Mouse (Mus musculus) hindbrain, embryonic 11.5 days (tissue): ENCODE data around the gene Ift43. TPM values are rescaled to one million over a fixed set of nuclear protein-coding genes. Genes with fewer than 3 reads are reported as not detected.
A peak's percentile ranks its signal among the peaks of the same experiment; 100 is the strongest.

Source experiments
- ATAC-seq: fragments of 200-750 bp; cut with Nextera tagmentation; 2 replicates; pipeline ENCODE4 v1.8.0; 2017; ENCODE audit warnings: mild to moderate bottlenecking, moderate TSS enrichment, moderate library complexity; ENCODE audit not compliant: low FRiP score
- DNase-seq: peaks from one replicate; pipeline ENCODE4 v3.0.0-alpha.2; 2015; ENCODE audit warnings: low spot score
- H3K27ac ChIP-seq: fragments of 300-500 bp; sonication (generic); 2 replicates; pipeline ENCODE4 v1.5.1; 2014; ENCODE audit warnings: mild to moderate bottlenecking, low read depth, low read length
- H3K27me3 ChIP-seq: fragments of 300-500 bp; sonication (generic); 2 replicates; pipeline ENCODE4 v1.6.1; 2014; ENCODE audit warnings: mild to moderate bottlenecking, low read length, moderate library complexity, mixed read lengths; ENCODE audit not compliant: control insufficient read depth, insufficient read depth
- H3K36me3 ChIP-seq: fragments of 300-500 bp; sonication (generic); 2 replicates; pipeline ENCODE4 v1.6.1; 2014; ENCODE audit warnings: mild to moderate bottlenecking, low read length, moderate library complexity, mixed read lengths; ENCODE audit not compliant: control insufficient read depth, insufficient read depth
- H3K4me1 ChIP-seq: fragments of 300-500 bp; sonication (generic); replicated peaks from 2 replicates; pipeline ENCODE4 v1.6.1; 2014; ENCODE audit warnings: low read length, mixed read lengths; ENCODE audit not compliant: control insufficient read depth, insufficient read depth
- H3K4me2 ChIP-seq: fragments of 300-500 bp; sonication (generic); replicated peaks from 2 replicates; pipeline ENCODE4 v1.6.1; 2014; ENCODE audit warnings: mild to moderate bottlenecking, low read depth, low read length
- H3K4me3 ChIP-seq: fragments of 300-500 bp; sonication (generic); 2 replicates; pipeline ENCODE4 v1.5.1; 2014; ENCODE audit warnings: low read depth, low read length
- H3K9ac ChIP-seq: fragments of 300-500 bp; sonication (generic); 2 replicates; pipeline ENCODE4 v1.6.1; 2014; ENCODE audit warnings: low read depth, low read length
- H3K9me3 ChIP-seq: fragments of 300-500 bp; sonication (generic); 2 replicates; pipeline ENCODE4 v1.6.1; 2016; ENCODE audit warnings: low read length; ENCODE audit not compliant: control insufficient read depth
- WGBS: fragments of 180-500 bp; shearing (Covaris S2); extraction: QIAGEN DNeasy Blood & Tissue Kit; methylation state at CpG from one replicate; pipeline ENCODE4 v1.1.7; 2014; 5-methylcytosine and 5-hydroxymethylcytosine counted together
- polyA plus RNA-seq: library from polyadenylated mRNA; unstranded; fragments of >200 nt; fragmentation: Nextera tagmentation; extraction: Ambion mirVana; gene quantifications from 2 replicates; pipeline ENCODE4 v1.2.1, GENCODE M21; 2014

Ift43 gene
- polyA plus RNA-seq, 1 experiment from 2014 or later: 102 TPM

DNA sequence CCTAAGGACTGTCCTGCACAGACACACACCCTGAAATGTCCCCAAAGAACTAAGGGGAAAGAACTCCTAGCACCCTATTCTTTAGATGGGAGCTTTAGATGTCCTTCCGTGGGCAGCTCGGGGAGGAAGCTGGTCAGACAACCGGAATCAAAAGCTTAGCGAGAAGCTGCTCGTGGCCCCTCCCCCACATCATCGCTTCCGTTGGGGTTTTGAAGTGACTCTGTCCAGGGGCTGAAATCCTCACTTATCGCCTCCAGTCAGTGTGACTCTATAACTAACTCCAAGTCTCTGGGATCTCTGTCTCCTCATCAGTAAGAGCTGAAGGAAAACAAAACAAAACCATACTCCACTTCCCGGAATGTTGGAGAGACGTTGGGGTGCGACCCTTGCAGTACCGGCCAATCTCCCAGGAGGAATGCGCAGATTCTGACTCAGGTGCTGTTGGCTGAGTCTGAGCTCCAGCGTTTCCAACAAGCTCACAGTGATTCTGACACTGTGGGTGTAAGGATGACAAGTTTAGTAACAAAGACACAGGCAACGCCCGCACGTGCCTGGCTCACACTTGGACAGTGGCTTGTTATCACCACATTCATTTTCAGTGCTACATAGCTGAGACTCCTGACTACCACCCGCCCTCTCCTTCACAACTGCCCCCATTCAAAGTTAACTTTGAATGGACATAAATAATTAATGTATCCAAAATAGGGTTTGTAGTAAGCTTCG is 107.4 kb downstream of the Ift43 start:
- DNase-seq: no peak
- WGBS: 29% methylated on average over 19 of the region's 19 CpGs
- no peak overlapping the region for H3K27ac ChIP-seq
- H3K4me1 ChIP-seq: peaks cover 4% of the 10 kb centered on the region
- no peak overlapping the region for H3K4me2 ChIP-seq
- no peaks in the 10 kb centered on the region for H3K9me3 ChIP-seq
- H3K9ac ChIP-seq: no peak overlapping the region
- no peak overlapping the region for H3K4me3 ChIP-seq
- no peaks in the 10 kb centered on the region for H3K27me3 ChIP-seq
- no peaks in the 10 kb centered on the region for H3K36me3 ChIP-seq
- no peak for ATAC-seq

DNA sequence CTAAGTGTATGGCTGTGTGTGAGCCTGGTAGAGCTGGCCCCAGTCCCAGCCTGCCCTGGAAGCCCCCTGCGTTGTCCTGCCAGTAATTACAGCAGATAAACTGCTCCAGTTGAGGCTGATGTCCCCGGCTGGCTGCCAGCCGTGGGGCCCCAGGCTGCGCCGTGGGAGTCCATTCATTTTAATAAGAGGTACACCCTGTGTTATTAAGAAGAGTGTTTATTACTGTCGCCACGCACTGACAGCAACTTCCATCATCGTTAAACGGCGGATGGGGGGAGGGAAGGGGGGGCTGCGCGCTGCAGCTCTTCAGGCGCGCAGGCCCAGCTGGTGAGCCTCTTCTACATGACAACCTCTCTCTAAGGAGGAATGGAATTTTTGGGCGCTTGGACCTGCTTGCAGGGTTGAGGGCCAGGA is 109.7 kb downstream of the Ift43 start:
- no peaks in the 10 kb centered on the region for H3K36me3 ChIP-seq
- H3K9me3 ChIP-seq: no peaks in the 10 kb centered on the region
- peaks cover 4% of the 10 kb centered on the region for H3K4me1 ChIP-seq
- no peak overlapping the region for H3K4me3 ChIP-seq
- no peak overlapping the region for H3K4me2 ChIP-seq
- ATAC-seq: 0 out of 2 replicates have a peak, but pooled peaks have one; percentile 30
- H3K9ac ChIP-seq: no peak overlapping the region
- no peak for DNase-seq
- no peak overlapping the region for H3K27ac ChIP-seq
- 55% methylated on average over 15 of the region's 15 CpGs for WGBS
- H3K27me3 ChIP-seq: no peaks in the 10 kb centered on the region

DNA sequence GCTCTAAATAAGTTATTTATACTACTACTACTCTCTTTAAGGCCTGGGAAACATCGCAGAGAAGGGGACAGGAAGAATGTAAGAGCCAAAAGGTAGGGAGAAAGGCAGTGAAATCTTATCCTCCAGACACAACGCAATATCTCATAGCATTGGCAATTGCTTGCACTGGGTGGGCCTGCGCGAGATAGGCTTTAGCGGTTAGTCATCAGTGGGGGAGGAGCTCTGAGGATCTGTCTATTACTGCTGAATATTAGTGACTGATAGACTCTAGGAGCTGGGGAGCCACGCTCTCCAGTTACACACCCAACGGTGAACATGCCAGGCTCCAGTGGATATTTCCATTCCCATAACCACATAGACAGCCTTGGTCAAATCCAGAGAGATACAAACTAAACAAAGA is 114.6 kb downstream of the Ift43 start:
- Histone ChIP-seq H3K9ac (no peak overlapping the region), H3K27ac (no peak overlapping the region), H3K9me3 (no peaks in the 10 kb centered on the region), H3K36me3 (no peaks in the 10 kb centered on the region), H3K4me3 (no peak overlapping the region), H3K4me2 (no peak overlapping the region), H3K4me1 (no peaks in the 10 kb centered on the region; the same call in 1 of the 2 replicates), H3K27me3 (no peaks in the 10 kb centered on the region)
- WGBS: 98% methylated on average over 7 of the region's 7 CpGs
- ATAC-seq (no peak), DNase-seq (no peak)

DNA sequence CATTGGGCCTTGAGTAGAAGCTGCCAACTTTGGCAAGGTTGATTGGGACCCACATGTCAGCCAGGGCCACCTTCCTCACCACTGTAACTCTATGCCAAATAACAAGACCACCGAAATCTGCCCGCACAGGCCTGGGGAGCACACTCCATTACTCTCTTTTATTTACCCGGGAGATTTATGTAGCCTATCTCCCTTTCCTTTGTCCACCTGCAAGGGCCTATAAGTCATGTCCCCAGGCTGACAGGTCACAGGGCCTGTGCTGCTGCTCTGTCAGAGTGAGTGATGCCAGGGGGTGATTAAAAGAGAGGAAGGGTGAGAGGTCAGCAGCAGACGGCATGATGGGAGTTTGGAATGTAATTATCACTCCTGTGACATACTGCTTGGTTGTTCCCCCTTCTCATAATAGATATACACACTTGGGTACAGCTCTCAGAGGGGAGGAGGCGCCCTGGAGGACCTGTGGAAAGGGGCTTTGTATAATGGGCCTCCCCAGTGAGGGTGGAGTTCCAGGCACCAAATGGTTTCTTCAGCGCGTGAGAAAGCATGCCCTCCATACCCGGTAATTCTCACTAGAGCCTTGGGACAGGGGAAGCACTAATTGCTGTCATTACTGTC is 121.2 kb downstream of the Ift43 start:
- WGBS: 48% methylated on average over 8 of the region's 8 CpGs
- ATAC-seq: peak; percentile 63
- DNase-seq: peak; percentile 30

DNA sequence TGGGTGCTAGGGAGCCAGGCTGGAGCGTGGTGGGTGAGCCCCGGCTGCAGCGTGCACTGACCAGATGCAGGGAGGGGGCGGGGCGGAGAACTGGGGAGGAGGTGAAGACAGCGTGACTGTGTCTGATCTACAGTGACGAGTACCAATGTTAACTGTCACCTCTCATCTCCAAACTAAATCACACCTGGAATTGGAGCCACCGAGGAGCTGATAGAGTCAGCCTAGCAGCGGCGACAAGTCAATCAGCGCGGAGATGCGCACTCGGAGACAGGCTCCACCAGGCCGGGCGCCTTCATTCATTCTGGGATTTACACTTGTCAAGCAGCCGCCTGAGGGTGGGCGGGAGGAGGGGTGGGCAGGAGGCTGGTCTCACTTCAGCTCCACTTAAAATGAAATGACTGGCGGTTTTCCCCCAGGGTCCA is 128.8 kb downstream of the Ift43 start:
- no peak overlapping the region for H3K9ac ChIP-seq
- peak; percentile 44 for DNase-seq

More for the DNA sequence above, 121.2 kb downstream of the Ift43 start:
- Histone ChIP-seq H3K9me3 (no peaks in the 10 kb centered on the region), H3K27me3 (no peaks in the 10 kb centered on the region), H3K4me2 (no peak overlapping the region), H3K36me3 (no peaks in the 10 kb centered on the region), H3K9ac (no peak overlapping the region), H3K27ac (no peak overlapping the region), H3K4me3 (no peak overlapping the region), H3K4me1 (no peaks in the 10 kb centered on the region)

More for the DNA sequence above, 128.8 kb downstream of the Ift43 start:
- H3K36me3 ChIP-seq: no peaks in the 10 kb centered on the region
- peaks cover 42% of the 10 kb centered on the region for H3K27me3 ChIP-seq
- WGBS: 2% methylated on average over 19 of the region's 19 CpGs
- no peaks in the 10 kb centered on the region for H3K9me3 ChIP-seq
- no peak overlapping the region for H3K27ac ChIP-seq
- peak overlapping the region; percentile 29 for H3K4me2 ChIP-seq
- ATAC-seq: peak; percentile 25; the same call in 1 of the 2 replicates
- H3K4me1 ChIP-seq: peaks cover 2% of the 10 kb centered on the region
- no peak overlapping the region for H3K4me3 ChIP-seq

Other genes with a start within 250 kb of the Ift43 start
- 5.7 and 6.0 TPM in 2 replicates for gene Tgfb3, start 3.5 kb upstream of the Ift43 start, polyA plus RNA-seq
- gene Gpatch2l, start 159.3 kb downstream of the Ift43 start, polyA plus RNA-seq: 17.4 and 18.8 TPM in 2 replicates